Mouse (Mus musculus): ENCODE data around the gene Pank1.

GRCm38 (mm10) chr19:34844047-34844446, 35.2 kb downstream of the Pank1 start:
- TF ChIP-seq POLR2A (IDR thresholded peaks at IDR 0.05; ENCODE audit: low read depth, low read length) (no peak), CTCF (IDR thresholded peaks at IDR 0.05; ENCODE audit: extremely low read depth, insufficient read depth, insufficient read length, insufficient replicate concordance) (no peak)
